Mouse (Mus musculus) embryonic facial prominence, embryonic 11.5 days (tissue): ENCODE measurements around the gene Ccnd3. TPM values are rescaled to one million over a fixed set of nuclear protein-coding genes. Genes with fewer than 3 reads are reported as not detected.

Experiments
- ATAC-seq: fragments of 200-750 bp; cut with Nextera tagmentation; replicated peaks from 2 replicates; pipeline ENCODE4 v1.8.0; 2017; ENCODE audit warnings: low read depth; ENCODE audit not compliant: insufficient number of reproducible peaks, low FRiP score, low TSS enrichment
- DNase-seq: peaks from one replicate; pipeline ENCODE4 v3.0.0-alpha.2; 2015; ENCODE audit warnings: low spot score
- H3K27ac ChIP-seq: fragments of 300-500 bp; sonication (generic); replicated peaks from 2 replicates; pipeline ENCODE4 v1.5.1; 2014; ENCODE audit warnings: mild to moderate bottlenecking, low read depth, low read length, control low read depth
- H3K27me3 ChIP-seq: fragments of 300-500 bp; sonication (generic); 2 replicates; pipeline ENCODE4 v1.6.1; 2014; ENCODE audit warnings: mild to moderate bottlenecking, low read length, moderate library complexity, mixed read lengths; ENCODE audit not compliant: control insufficient read depth, insufficient read depth
- H3K36me3 ChIP-seq: fragments of 300-500 bp; sonication (generic); replicated peaks from 2 replicates; pipeline ENCODE4 v1.6.1; 2014; ENCODE audit warnings: low read depth, mild to moderate bottlenecking, low read length, moderate library complexity, mixed read lengths; ENCODE audit not compliant: control insufficient read depth, insufficient read depth
- H3K4me1 ChIP-seq: fragments of 300-500 bp; sonication (generic); 2 replicates; pipeline ENCODE4 v1.6.1; 2014; ENCODE audit warnings: low read length, mixed read lengths; ENCODE audit not compliant: control insufficient read depth, insufficient read depth
- H3K4me2 ChIP-seq: fragments of 300-500 bp; sonication (generic); 2 replicates; pipeline ENCODE4 v1.6.1; 2014; ENCODE audit warnings: low read depth, mild to moderate bottlenecking, control low read depth, low read length, moderate library complexity
- H3K4me3 ChIP-seq: fragments of 300-500 bp; sonication (generic); 2 replicates; pipeline ENCODE4 v1.5.1; 2014; ENCODE audit warnings: low read depth, low read length, control low read depth
- H3K9ac ChIP-seq: fragments of 300-500 bp; sonication (generic); replicated peaks from 2 replicates; pipeline ENCODE4 v1.6.1; 2014; ENCODE audit warnings: mild to moderate bottlenecking, control low read depth, low read length
- H3K9me3 ChIP-seq: fragments of 300-500 bp; sonication (generic); replicated peaks from 2 replicates; pipeline ENCODE4 v1.6.1; 2016; ENCODE audit warnings: mild to moderate bottlenecking, low read length, inconsistent platforms, mixed read lengths; ENCODE audit not compliant: control insufficient read depth
- WGBS: fragments of 180-500 bp; shearing (Covaris S2); extraction: QIAGEN DNeasy Blood & Tissue Kit; methylation state at CpG from one replicate; pipeline ENCODE4 v1.1.7; 2014; 5-methylcytosine and 5-hydroxymethylcytosine counted together
- polyA plus RNA-seq: library from polyadenylated mRNA; unstranded; fragments of >200 nt; fragmentation: Nextera tagmentation; extraction: Ambion mirVana; gene quantifications from 2 replicates; pipeline ENCODE4 v1.2.1, GENCODE M21; 2014

Gene Ccnd3
- polyA plus RNA-seq, 1 experiment from 2014 or later = 291 TPM

DNA sequence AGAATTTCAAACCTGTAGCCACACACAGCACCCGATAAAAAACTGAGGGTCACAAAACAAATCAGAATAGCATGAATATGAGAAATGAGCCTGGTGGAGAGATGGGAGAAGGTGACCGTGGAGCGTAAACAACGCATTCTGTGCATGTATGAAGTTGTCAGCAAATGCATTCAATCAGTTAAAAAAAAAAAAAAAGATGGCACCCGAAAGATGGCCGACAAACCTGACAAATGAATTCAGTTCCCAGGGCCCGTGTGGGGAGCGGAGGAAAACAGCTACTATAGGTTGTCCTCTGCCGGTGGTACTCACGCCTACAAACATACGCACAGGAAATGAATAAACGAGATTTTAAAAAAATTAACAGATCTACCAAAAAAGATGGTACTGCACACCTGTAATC is 40.3 kb downstream of the Ccnd3 start:
- Histone ChIP-seq H3K4me2 (no peak overlapping the region), H3K4me3 (no peak overlapping the region), H3K27ac (no peak overlapping the region), H3K4me1 (no peaks in the 10 kb centered on the region), H3K36me3 (no peaks in the 10 kb centered on the region), H3K27me3 (no peaks in the 10 kb centered on the region), H3K9me3 (no peaks in the 10 kb centered on the region), H3K9ac (no peak overlapping the region)
- 89% methylated on average over 12 of the region's 12 CpGs for WGBS
- DNase-seq = no peak
- ATAC-seq = no peak

DNA sequence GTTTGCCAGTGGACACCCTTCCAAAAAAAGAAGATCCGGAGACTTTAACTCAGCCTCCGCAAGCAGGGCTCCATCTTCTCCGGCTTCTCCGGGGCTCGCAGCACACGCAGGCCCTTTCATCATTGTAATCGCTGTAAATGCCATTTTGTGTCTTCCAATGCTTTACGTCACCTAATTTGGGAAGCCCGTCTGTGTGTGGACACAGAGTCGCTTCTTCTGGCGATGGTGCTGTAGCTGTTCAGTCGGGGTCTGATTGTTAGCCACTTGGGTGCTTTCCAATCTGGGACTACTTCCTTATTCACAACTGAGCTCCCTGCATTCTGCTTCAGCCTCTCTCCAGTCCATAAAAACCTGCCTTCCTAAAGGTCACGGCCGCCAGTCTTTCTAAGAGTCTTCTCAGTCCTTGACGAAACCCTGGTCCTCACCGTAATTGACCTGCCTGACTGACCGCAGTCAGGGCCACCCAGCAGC is 41.0 kb downstream of the Ccnd3 start:
- H3K9me3 ChIP-seq = no peaks in the 10 kb centered on the region
- H3K27ac ChIP-seq = no peak overlapping the region
- H3K27me3 ChIP-seq = no peaks in the 10 kb centered on the region
- no peaks in the 10 kb centered on the region for H3K36me3 ChIP-seq
- no peak overlapping the region for H3K4me3 ChIP-seq
- H3K4me2 ChIP-seq = no peak overlapping the region
- 83% methylated on average over 17 of the region's 17 CpGs for WGBS
- DNase-seq = no peak
- no peak overlapping the region for H3K9ac ChIP-seq
- H3K4me1 ChIP-seq = no peaks in the 10 kb centered on the region
- ATAC-seq = no peak

DNA sequence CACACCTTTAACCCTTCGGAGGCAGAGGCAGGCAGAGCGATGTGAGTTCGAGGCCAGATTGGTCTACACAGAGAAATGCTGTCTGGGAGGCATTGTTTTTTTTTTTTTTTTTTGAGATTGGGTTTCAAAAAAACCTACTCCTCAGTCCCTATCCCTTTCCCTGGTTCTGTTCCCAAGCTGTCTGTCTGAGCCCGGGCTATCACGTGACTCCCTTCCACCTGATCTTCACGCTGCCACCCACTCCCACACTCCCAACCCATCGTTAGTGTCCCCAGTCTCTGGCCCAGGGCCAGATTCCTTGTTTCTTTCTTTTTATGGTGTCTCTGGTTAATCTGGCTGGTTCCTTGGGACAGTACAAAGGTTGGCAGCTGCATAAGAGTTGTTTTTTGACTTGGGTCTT is 46.2 kb downstream of the Ccnd3 start:
- ATAC-seq (no peak), DNase-seq (no peak)
- Histone ChIP-seq H3K9me3 (no peaks in the 10 kb centered on the region), H3K4me1 (no peaks in the 10 kb centered on the region), H3K9ac (no peak overlapping the region), H3K36me3 (no peaks in the 10 kb centered on the region), H3K4me2 (no peak overlapping the region), H3K27ac (no peak overlapping the region), H3K27me3 (no peaks in the 10 kb centered on the region), H3K4me3 (no peak overlapping the region)
- 74% methylated on average over 7 of the region's 7 CpGs for WGBS

DNA sequence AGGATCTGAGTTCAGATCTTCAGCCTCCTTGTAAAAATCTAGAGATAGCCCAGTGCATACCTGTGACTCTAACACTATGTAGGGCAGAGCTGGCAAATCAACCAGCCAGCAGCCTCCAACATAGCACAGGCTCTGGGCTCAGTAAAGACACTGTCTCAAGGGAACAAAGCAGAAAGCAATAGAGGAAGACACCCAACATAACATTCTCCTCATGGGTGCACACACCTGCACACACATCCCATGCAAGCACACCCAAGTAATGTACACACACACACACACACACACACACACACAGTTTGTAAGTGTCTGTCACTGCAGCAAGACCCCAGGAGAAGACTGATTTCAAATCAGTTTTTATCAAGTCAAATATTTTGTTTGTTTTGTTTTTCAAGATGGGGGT is 48.1 kb downstream of the Ccnd3 start:
- DNase-seq = no peak
- Histone ChIP-seq H3K9ac (no peak overlapping the region), H3K27ac (no peak overlapping the region), H3K4me3 (no peak overlapping the region), H3K27me3 (no peaks in the 10 kb centered on the region), H3K4me1 (no peaks in the 10 kb centered on the region), H3K4me2 (no peak overlapping the region), H3K36me3 (no peaks in the 10 kb centered on the region), H3K9me3 (no peaks in the 10 kb centered on the region)
- ATAC-seq = no peak

DNA sequence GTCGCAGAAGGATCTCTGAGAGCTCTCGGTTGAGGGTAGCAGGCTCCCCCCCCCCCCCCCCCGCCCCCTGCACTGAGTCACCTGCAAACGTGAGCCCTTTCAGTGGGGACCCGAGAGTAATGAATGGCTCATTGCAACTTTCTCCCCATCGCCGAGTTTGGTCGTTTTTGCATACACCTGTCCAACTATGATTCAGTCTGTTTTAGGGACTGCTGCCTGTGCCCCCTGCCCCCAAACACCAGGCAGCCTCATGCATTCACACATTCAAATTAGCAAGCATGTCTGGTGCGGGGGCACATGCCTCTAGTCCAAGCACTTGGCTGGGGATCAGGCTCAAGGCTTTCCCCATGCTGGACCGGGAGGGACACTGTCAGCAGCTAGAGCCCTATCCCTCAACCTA is 49.8 kb downstream of the Ccnd3 start:
- no peaks in the 10 kb centered on the region for H3K9me3 ChIP-seq
- DNase-seq (no peak), ATAC-seq (no peak)
- H3K36me3 ChIP-seq = no peaks in the 10 kb centered on the region
- WGBS = 76% methylated on average over 9 of the region's 10 CpGs
- H3K4me3 ChIP-seq = no peak overlapping the region
- H3K27ac ChIP-seq = no peak overlapping the region
- no peak overlapping the region for H3K9ac ChIP-seq
- H3K27me3 ChIP-seq = no peaks in the 10 kb centered on the region
- no peak overlapping the region for H3K4me2 ChIP-seq
- no peaks in the 10 kb centered on the region for H3K4me1 ChIP-seq

DNA sequence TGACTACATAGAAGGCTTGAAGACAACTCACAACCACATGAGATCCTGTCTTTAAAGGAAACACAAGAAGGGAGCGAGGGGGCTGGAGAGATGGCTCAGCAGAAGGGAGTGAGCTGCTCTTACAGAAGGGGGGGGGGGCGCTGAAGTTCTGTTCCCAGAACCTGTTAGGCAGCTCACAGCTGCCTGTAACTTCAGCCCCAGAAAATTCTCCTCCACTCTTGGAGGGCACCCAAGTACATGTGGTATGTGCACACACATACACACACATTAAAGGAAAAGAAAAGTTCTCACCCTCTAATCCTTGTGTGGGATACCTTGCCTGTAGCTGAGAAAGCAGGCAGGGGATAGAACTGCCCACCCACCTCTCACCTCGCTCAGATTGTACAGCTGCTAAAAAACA is 52.3 kb downstream of the Ccnd3 start:
- Histone ChIP-seq H3K9ac (no peak overlapping the region), H3K4me2 (no peak overlapping the region), H3K4me1 (no peaks in the 10 kb centered on the region), H3K36me3 (no peaks in the 10 kb centered on the region), H3K27me3 (no peaks in the 10 kb centered on the region), H3K9me3 (no peaks in the 10 kb centered on the region), H3K27ac (no peak overlapping the region), H3K4me3 (no peak overlapping the region)
- DNase-seq (no peak), ATAC-seq (no peak)
- 64% methylated on average over 3 of the region's 3 CpGs for WGBS

DNA sequence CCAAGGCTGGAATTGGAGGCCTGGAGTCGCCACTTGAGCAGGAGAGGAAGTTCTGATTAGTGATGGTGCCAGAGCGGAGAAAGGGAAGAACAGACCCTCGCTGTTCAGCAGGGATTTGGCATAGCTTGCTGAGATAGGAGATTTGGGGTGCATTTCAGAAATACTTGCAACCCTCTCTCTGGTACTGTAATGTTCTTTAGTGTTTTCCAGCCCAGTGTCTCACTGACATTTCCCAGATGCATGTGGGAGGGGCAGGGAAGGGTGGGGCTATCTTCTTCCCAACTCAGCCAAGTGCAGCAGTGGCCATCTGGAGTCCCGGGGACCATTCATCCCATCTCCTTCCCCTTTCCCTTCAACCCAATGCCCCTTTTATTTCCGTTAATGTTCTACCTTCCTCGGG is 54.9 kb downstream of the Ccnd3 start:
- H3K4me3 ChIP-seq = no peak overlapping the region
- DNase-seq = no peak
- H3K36me3 ChIP-seq = no peaks in the 10 kb centered on the region
- no peak overlapping the region for H3K4me2 ChIP-seq
- no peak overlapping the region for H3K9ac ChIP-seq
- WGBS = 44% methylated on average over 6 of the region's 6 CpGs
- no peaks in the 10 kb centered on the region for H3K9me3 ChIP-seq
- no peak overlapping the region for H3K27ac ChIP-seq
- no peaks in the 10 kb centered on the region for H3K27me3 ChIP-seq
- no peak for ATAC-seq
- no peaks in the 10 kb centered on the region for H3K4me1 ChIP-seq

DNA sequence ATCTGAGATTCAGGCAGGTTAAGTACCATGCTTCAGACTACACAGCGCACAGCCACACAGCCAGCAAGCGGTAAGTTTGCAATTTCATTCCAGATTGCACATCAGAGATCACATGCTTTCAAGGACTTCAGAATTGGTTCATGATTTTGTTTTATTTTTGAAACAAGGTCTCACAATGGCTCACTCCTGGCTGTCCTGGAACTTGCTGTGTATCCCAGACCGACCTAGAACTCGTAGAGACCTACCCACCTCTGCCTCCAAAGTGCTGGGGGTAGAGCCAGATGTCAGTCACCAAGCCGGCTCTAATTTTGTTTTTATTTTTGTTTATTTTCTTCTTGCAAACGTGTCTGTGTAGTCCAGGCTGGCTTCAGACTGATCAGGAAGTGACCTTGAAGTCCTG is 58.0 kb downstream of the Ccnd3 start:
- H3K9me3 ChIP-seq = no peaks in the 10 kb centered on the region
- H3K9ac ChIP-seq = no peak overlapping the region
- H3K27ac ChIP-seq = no peak overlapping the region
- no peak for DNase-seq
- 76% methylated on average over 6 of the region's 6 CpGs for WGBS
- H3K4me1 ChIP-seq = no peaks in the 10 kb centered on the region
- no peaks in the 10 kb centered on the region for H3K36me3 ChIP-seq
- no peaks in the 10 kb centered on the region for H3K27me3 ChIP-seq
- no peak overlapping the region for H3K4me2 ChIP-seq
- H3K4me3 ChIP-seq = no peak overlapping the region
- ATAC-seq = no peak
